Mouse (Mus musculus) c-Kit-positive CD71-positive TER-119-positive erythroid progenitor cells, embryonic 14.5 days (primary cell): ENCODE data around the gene Bloc1s1.

ENCODE experiments used
- DNase-seq: peaks from one replicate; pipeline ENCODE4 v3.0.0-alpha.2; 2013; ENCODE audit warnings: low spot score

Bloc1s1 gene

GRCm38 (mm10) chr10:128904812-128905211 lies 19.0 kb downstream of the Bloc1s1 start:
- no peak for DNase-seq

GRCm38 (mm10) chr10:128902409-128902988 lies 21.3 kb downstream of the Bloc1s1 start:
- DNase-seq, result no peak

- no peak for DNase-seq
These were observed 22.4 kb downstream of the Bloc1s1 start for GRCm38 (mm10) chr10:128901409-128901808.

- DNase-seq, result no peak
These were observed 23.1 kb downstream of the Bloc1s1 start, which contains the start of gene Cd63 for GRCm38 (mm10) chr10:128900698-128901097. TSS of gene Cd63 (plus strand) at chr10:128900989.

- DNase-seq, result no peak
These were observed 23.9 kb downstream of the Bloc1s1 start for GRCm38 (mm10) chr10:128899759-128900490.

DNA sequence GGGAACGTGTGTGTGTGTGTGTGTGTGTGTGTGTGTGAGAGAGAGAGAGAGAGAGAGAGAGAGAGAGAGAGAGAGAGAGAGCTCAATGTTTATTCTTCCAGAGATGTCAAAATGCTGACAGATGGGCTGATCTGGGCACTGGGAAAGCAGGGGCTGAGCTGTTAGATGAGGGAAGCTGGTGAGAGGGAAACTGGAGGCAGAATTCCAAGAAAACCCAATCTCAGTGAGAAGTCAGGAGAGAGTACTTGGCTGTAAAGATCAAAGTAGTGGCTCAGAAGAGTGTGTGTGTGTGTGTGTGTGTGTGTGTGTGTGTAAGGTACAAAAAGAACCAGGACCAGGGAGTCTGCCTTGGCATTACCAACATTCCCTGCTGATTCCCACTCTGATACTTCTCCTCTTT lies 26.3 kb downstream of the Bloc1s1 start:
- no peak for DNase-seq

GRCm38 (mm10) chr10:128896807-128897206 lies 27.0 kb downstream of the Bloc1s1 start:
- DNase-seq, result no peak

- DNase-seq, result no peak
These were observed 27.7 kb downstream of the Bloc1s1 start for GRCm38 (mm10) chr10:128895952-128896693.

DNA sequence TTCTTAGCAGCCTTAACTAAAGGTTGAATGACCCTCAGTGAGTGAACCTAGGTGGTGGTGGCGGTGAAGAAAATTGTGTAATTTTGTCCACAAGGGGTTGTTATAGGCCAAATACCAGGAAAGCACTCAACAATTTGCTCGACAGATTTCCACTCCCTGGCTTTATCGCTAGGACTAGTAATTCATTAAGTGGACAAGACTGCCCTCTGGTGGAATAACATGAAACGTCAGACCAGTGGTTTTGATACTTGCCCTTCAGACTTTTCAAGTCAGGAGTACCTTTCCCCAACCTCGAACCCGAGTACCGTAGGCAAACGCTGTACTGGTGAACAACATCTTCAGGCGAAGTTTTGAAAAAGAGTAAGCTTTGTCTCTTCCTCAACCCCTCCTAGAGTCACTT lies 28.4 kb downstream of the Bloc1s1 start:
- DNase-seq, result peak; percentile 78

GRCm38 (mm10) chr10:128892246-128892645 lies 31.6 kb downstream of the Bloc1s1 start:
- no peak for DNase-seq

GRCm38 (mm10) chr10:128891296-128892094 lies 32.3 kb downstream of the Bloc1s1 start, which contains the start of gene Gdf11:
TSS of gene Gdf11 (minus strand) at chr10:128891718.
- DNase-seq, result no peak

- DNase-seq, result no peak
These were observed 33.2 kb downstream of the Bloc1s1 start for GRCm38 (mm10) chr10:128890383-128891295.

DNA sequence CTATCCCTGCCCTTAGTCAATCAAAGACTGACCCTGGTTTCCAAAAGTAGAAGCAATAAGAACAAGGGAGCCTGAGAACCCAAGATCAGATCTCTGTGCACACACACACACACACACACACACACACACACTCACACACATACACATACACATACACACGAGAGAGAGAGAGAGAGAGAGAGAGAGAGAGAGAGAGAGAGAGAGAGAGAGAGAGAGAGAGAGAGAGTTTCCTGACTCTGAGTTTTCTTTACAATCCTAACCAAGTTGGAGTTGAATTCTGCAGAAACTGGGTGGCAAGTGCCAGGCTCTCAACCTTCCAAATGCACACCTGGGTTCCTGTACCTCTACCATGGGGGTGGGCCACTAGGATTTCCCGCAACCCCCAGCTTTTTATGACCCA lies 34.0 kb downstream of the Bloc1s1 start:
- no peak for DNase-seq

GRCm38 (mm10) chr10:128888941-128889827 lies 34.7 kb downstream of the Bloc1s1 start:
- no peak for DNase-seq

GRCm38 (mm10) chr10:128882067-128882466 lies 41.8 kb downstream of the Bloc1s1 start:
- no peak for DNase-seq

DNA sequence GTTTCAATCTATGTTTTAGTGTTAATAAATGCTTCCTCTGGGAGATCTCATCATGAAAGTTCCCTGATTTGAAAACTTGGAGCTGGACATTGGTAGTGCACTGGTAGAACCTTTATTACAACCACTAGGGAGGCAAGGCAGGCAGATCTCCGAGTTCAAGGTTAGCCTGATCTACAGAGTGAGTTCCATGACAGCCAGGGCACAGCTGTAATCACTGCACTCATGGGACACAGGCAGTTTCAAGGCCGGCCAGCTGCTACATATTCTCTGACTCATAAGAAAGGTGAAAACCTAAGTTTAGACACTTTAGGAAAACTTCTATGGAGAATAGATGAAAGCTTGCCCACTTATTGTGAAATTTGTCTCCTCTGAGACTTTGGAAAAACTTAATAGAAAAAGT lies 45.0 kb downstream of the Bloc1s1 start:
- DNase-seq, result no peak

DNA sequence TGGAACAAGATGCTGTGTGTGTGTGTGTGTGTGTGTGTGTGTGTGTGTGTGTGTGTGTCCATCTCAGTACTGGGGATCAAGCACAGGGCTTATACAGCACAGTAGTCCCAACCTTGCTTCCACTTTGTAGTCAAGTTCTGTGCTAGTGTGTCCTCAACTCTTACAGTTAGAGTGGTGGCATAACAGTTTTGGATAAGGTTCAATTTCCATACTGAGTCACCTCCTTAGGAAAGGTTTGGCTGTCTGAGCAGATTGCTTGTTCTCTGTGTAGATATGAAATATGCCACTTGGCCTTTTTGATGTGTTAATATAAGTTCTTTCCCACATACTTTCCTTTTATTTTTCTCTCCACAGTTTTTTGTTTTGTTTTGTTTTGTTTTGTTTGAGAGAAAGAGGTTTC lies 45.5 kb downstream of the Bloc1s1 start:
- no peak for DNase-seq

DNA sequence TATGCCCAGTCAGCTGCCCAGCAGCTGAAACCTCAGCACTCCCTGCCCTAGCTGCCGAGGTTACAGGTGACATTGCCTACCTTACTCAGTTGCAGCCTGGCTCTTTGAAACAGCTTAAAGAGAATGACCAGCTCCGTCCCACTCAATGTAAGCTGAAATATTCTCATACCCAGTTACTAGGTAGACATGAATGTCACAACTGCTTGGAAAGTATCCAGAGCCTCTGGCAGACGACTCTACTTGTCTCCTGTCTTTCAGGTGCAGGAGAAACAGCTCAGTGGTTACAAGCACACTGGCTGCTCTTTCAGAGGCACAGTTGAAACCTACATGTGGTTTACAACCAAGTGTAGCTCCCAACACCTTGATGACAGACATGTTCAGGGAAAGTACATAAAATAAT lies 53.5 kb downstream of the Bloc1s1 start:
- DNase-seq, result no peak
